8 mouse cellular contexts compared by ENCODE assay signal in genomic region chr4:117283271-117284191, GRCm38 (mm10). TPM values are rescaled to one million over a fixed set of nuclear protein-coding genes. Genes with fewer than 3 reads are reported as not detected.
DNase-seq lines count a peak whose midpoint lies in the region; ATAC-seq lines count a peak whose summit lies in the region.

No protein-coding gene starts in this region.

- H3K27ac ChIP-seq in forebrain, embryonic 16.5 days (ENCODE audit: low read length) = no peak overlapping the region; the same call in 1 of the 2 replicates
- peak overlapping the region; percentile 85 for H3K27ac ChIP-seq in midbrain, embryonic 13.5 days

- H3K9me3 ChIP-seq in forebrain, embryonic 16.5 days (ENCODE audit: control insufficient read depth, low read length) = no peaks in the 10 kb centered on the region
- no peaks in the 10 kb centered on the region for H3K9me3 ChIP-seq in midbrain, embryonic 13.5 days

- peak; percentile 58 for DNase-seq in adrenal gland, postnatal 14 days
- DNase-seq in adrenal gland, postnatal 25 days = no peak
- peak; percentile 56 for DNase-seq in ES-CJ7 (ENCODE audit: low read depth, low spot score)
- DNase-seq in thymus, adult 18-20 months = no peak
- no peak for DNase-seq in layer of hippocampus, postnatal 14 days (ENCODE audit: low spot score in 2 of 2)
- DNase-seq in right cerebral cortex, postnatal 10 days (ENCODE audit: low spot score in 2 of 2) = no peak

- no peaks in the 10 kb centered on the region for H3K27me3 ChIP-seq in forebrain, embryonic 16.5 days (replicated peaks; ENCODE audit: control insufficient read depth, insufficient read depth, low read length)
- H3K27me3 ChIP-seq in midbrain, embryonic 13.5 days = peaks cover 39% of the 10 kb centered on the region

- H3K4me3 ChIP-seq in forebrain, embryonic 16.5 days (replicated peaks; ENCODE audit: low read length) = no peak overlapping the region
- H3K4me3 ChIP-seq in midbrain, embryonic 13.5 days (replicated peaks) = no peak overlapping the region

- WGBS in forebrain, embryonic 16.5 days = 10% methylated on average over 22 of the region's 22 CpGs
- WGBS in midbrain, embryonic 13.5 days = 5% methylated on average over 22 of the region's 22 CpGs

- no peak overlapping the region for H3K4me2 ChIP-seq in forebrain, embryonic 16.5 days (ENCODE audit: low read length)
- H3K4me2 ChIP-seq in midbrain, embryonic 13.5 days (replicated peaks) = peak overlapping the region; percentile 24

- peaks cover 10% of the 10 kb centered on the region; the same call in 1 of the 2 replicates for H3K36me3 ChIP-seq in forebrain, embryonic 16.5 days (ENCODE audit: control insufficient read depth, insufficient read depth)
- H3K36me3 ChIP-seq in midbrain, embryonic 13.5 days = peaks cover 69% of the 10 kb centered on the region

- H3K9ac ChIP-seq in forebrain, embryonic 16.5 days (replicated peaks; ENCODE audit: low read depth, low read length) = peak overlapping the region; percentile 22; the same call in 1 of the 2 replicates
- H3K9ac ChIP-seq in midbrain, embryonic 13.5 days (replicated peaks) = peak overlapping the region; percentile 46

- peaks cover 37% of the 10 kb centered on the region for H3K4me1 ChIP-seq in forebrain, embryonic 16.5 days (replicated peaks; ENCODE audit: control insufficient read depth, insufficient read depth, low read length)
- H3K4me1 ChIP-seq in midbrain, embryonic 13.5 days (replicated peaks) = peaks cover 90% of the 10 kb centered on the region

- no peak for ATAC-seq in forebrain, embryonic 16.5 days
- peak; percentile 76 for ATAC-seq in midbrain, embryonic 13.5 days

RNA-seq across cellular contexts. Expression of gene Armh1, which starts 31.6 kb away (rescaled TPM):
- 2.2 and 2.4 TPM in 2 replicates for total RNA-seq in adrenal gland, postnatal 14 days (2021)
- 4.8 and 4.9 TPM in 2 replicates for total RNA-seq in adrenal gland, postnatal 25 days (2021)
- 0.65 and 0.68 TPM in 2 replicates for polyA plus RNA-seq in forebrain, embryonic 16.5 days (2015; fragmentation: Nextera tagmentation; extraction: Ambion mirVana)
- 0.31 and 0.83 TPM in 2 replicates for polyA plus RNA-seq in midbrain, embryonic 13.5 days (2015; fragmentation: Nextera tagmentation; extraction: Ambion mirVana)
- total RNA-seq in layer of hippocampus, postnatal 14 days (2021) = 1 to 10 TPM; 1.1 to 1.4 TPM

RNA-seq across cellular contexts. Expression of gene Tmem53, which starts 31.8 kb away (rescaled TPM):
- 53.1 and 57.3 TPM in 2 replicates for total RNA-seq in adrenal gland, postnatal 14 days (2021)
- total RNA-seq in adrenal gland, postnatal 25 days (2021) = 86.4 and 94.3 TPM in 2 replicates
- 5.3 and 6.2 TPM in 2 replicates for polyA plus RNA-seq in forebrain, embryonic 16.5 days (2015; fragmentation: Nextera tagmentation; extraction: Ambion mirVana)
- polyA plus RNA-seq in midbrain, embryonic 13.5 days (2015; fragmentation: Nextera tagmentation; extraction: Ambion mirVana) = 10.2 and 10.4 TPM in 2 replicates
- 1 to 10 TPM; 3.5 to 5.1 TPM for total RNA-seq in layer of hippocampus, postnatal 14 days (2021)

Comparison
In these comparisons a context has a peak if more than half of its experiments do, and no peak if none do; other contexts are left out.
1. DNase-seq: peak in adrenal gland, postnatal 14 days (single experiment) and ES-CJ7 (single experiment); none in adrenal gland, postnatal 25 days (single experiment), thymus, adult 18-20 months (0 of 2), layer of hippocampus, postnatal 14 days (0 of 2) and right cerebral cortex, postnatal 10 days (0 of 2).